Mouse (Mus musculus) ovary, adult 18-20 months (tissue): ENCODE measurements around the gene Kri1.
"Not testable (repeated sequence)": the region's sequence is repeated elsewhere in the genome, so short reads cannot be mapped to it uniquely, and the experiment has no call there.

Source experiments
- DNase-seq: peaks from one replicate; pipeline ENCODE4 v3.0.0; 2022; ENCODE audit warnings: low spot score, mixed read lengths

Gene Kri1

GRCm38 (mm10) chr9:21274336-21274735 is 13.4 kb downstream of the Kri1 start:
- DNase-seq, result no peak

- DNase-seq, result no peak
Measured at GRCm38 (mm10) chr9:21273520-21274228, 14.1 kb downstream of the Kri1 start.

GRCm38 (mm10) chr9:21273094-21273493 is 14.7 kb downstream of the Kri1 start:
- DNase-seq, result no peak

GRCm38 (mm10) chr9:21272391-21272790 is 15.4 kb downstream of the Kri1 start:
- no peak for DNase-seq

GRCm38 (mm10) chr9:21269590-21269989 is 18.2 kb downstream of the Kri1 start:
- not testable (repeated sequence) for DNase-seq

GRCm38 (mm10) chr9:21268305-21268704 is 19.5 kb downstream of the Kri1 start:
- DNase-seq, result no peak

GRCm38 (mm10) chr9:21266889-21267288 is 20.9 kb downstream of the Kri1 start:
- DNase-seq, result no peak

- no peak for DNase-seq
Measured at GRCm38 (mm10) chr9:21265611-21266010, 22.2 kb downstream of the Kri1 start.

GRCm38 (mm10) chr9:21265000-21265561 is 22.7 kb downstream of the Kri1 start, which contains the start of gene Atg4d:
TSS of gene Atg4d (plus strand) at chr9:21265293.
- peak; percentile 99 for DNase-seq

- no peak for DNase-seq
Measured at GRCm38 (mm10) chr9:21264272-21264999, 23.3 kb downstream of the Kri1 start.

GRCm38 (mm10) chr9:21261831-21262230 is 25.9 kb downstream of the Kri1 start:
- DNase-seq, result no peak

- DNase-seq, result no peak
Measured at GRCm38 (mm10) chr9:21260491-21261040, 27.2 kb downstream of the Kri1 start.

GRCm38 (mm10) chr9:21256349-21256748 is 31.4 kb downstream of the Kri1 start:
- not testable (repeated sequence) for DNase-seq

- no peak for DNase-seq
Measured at GRCm38 (mm10) chr9:21254690-21255089, 33.1 kb downstream of the Kri1 start.

GRCm38 (mm10) chr9:21251116-21251735 is 36.5 kb downstream of the Kri1 start:
- no peak for DNase-seq

GRCm38 (mm10) chr9:21250509-21250908 is 37.3 kb downstream of the Kri1 start:
- DNase-seq, result no peak

- DNase-seq, result no peak
Measured at GRCm38 (mm10) chr9:21249629-21250508, 37.9 kb downstream of the Kri1 start.

- DNase-seq, result no peak
Measured at GRCm38 (mm10) chr9:21248326-21248725, 39.4 kb downstream of the Kri1 start, which contains the start of gene S1pr5. TSS of gene S1pr5 (minus strand) at chr9:21248443.

- no peak for DNase-seq
Measured at GRCm38 (mm10) chr9:21246342-21246741, 41.4 kb downstream of the Kri1 start.

GRCm38 (mm10) chr9:21245113-21245487 is 42.7 kb downstream of the Kri1 start:
- no peak for DNase-seq

- no peak for DNase-seq
Measured at GRCm38 (mm10) chr9:21244428-21245112, 43.2 kb downstream of the Kri1 start.
